Comparison of ENCODE assay signal across 8 mouse cellular contexts in the genomic region with DNA sequence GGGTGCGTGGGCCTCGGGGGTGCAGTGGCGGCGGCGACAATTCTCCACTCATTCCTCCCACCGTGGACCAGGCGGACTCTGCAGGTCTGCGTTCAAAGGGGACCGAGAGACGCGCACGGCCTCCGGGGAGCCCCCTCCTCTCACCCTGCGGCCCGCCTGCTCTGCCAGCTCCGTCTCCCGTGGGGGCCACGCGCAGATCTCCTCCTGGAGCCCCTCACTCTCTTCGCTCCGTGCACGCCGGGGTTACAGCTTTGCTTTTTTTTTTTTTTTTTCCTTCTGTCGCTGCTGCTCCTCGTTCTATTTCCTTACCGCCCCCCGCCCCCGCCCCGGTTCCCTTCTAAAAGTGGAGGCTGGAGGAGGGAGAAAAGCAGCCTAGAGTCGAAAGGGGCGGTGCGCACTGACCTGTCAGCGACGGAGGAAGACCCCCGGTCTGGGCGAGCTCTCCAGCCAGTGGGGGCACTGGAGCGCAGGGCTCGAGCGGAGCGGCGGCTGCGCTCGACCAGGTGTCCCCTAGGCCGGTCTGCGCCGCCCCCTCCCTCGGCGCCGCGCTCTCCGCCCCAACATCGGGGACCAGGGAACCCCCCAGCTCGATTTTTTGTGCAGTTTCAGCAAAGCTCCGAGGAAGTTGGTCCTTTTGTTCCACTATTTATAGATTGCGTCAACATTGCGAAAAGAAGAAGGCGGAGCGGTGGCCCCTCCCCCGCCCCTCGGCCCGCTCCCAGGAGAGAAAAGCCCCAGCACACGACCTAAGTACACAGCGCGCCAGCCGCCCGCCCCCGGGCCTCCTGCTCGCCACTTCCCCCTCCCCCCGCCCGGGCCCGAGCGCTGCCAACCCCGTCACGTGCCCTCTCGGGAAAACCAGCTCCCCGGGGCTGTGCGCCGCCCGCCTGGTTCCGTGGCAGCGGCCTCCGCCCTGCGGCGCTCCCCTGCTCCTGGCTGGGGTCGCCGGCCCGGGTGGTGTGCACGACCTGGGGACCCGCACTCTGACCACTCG.
DNase-seq lines count a peak whose midpoint lies in the region; ATAC-seq and TF ChIP-seq lines count a peak whose summit lies in the region.

No protein-coding gene starts in this region.

- no peaks in the 10 kb centered on the region for H3K9me3 ChIP-seq in hindbrain, embryonic 16.5 days (ENCODE audit: control insufficient read depth, low read length)

- peaks cover 10% of the 10 kb centered on the region for H3K27me3 ChIP-seq in hindbrain, embryonic 16.5 days (replicated peaks; ENCODE audit: control insufficient read depth, insufficient read depth, low read length)

- H3K4me2 ChIP-seq in hindbrain, embryonic 16.5 days (ENCODE audit: low read length): peak overlapping the region; percentile 91

- H3K36me3 ChIP-seq in hindbrain, embryonic 16.5 days (ENCODE audit: control insufficient read depth, insufficient read depth, low read length): no peaks in the 10 kb centered on the region
- peaks cover 1% of the 10 kb centered on the region; the same call in 1 of the 2 replicates for H3K36me3 ChIP-seq in macrophage (ENCODE audit: inconsistent target)

- intact Hi-C loops in left cerebral cortex, adult 2 months (cut with DNase I): loop anchor here (1.0 to 5.0 kb wide), 4 partner anchors 34 to 545 kb away; no protein-coding TSS in a partner anchor

- peak; percentile 80 for DNase-seq in ZHBTc4 (ENCODE audit: low read depth, low spot score)
- peak; percentile 83 to 92 for DNase-seq in cerebellum, postnatal 36 days
- DNase-seq in gastrocnemius, adult 18-20 months (ENCODE audit: low spot score): peak; percentile 90
- DNase-seq in left cerebral cortex, adult 2 months (ENCODE audit: extremely low spot score in 1 of 2, low spot score in 2 of 2): peak; percentile 82 to 84
- DNase-seq in right cerebral cortex, adult 2 months (ENCODE audit: low spot score in 2 of 2): peak; percentile 71 to 84
- peak; percentile 73 for DNase-seq in urinary bladder, postnatal 10 days (ENCODE audit: low spot score)

- peak; percentile 78 for ATAC-seq in hindbrain, embryonic 16.5 days

- H3K27ac ChIP-seq in hindbrain, embryonic 16.5 days (ENCODE audit: low read depth, low read length): peak overlapping the region; percentile 92
- H3K27ac ChIP-seq in left cerebral cortex, adult 2 months: peak overlapping the region; percentile 100
- H3K27ac ChIP-seq in macrophage: peak overlapping the region; percentile 94

- H3K4me3 ChIP-seq in hindbrain, embryonic 16.5 days (ENCODE audit: low read length): peak overlapping the region; percentile 89
- peak overlapping the region; percentile 61 for H3K4me3 ChIP-seq in left cerebral cortex, adult 2 months
- H3K4me3 ChIP-seq in macrophage (ENCODE audit: inconsistent target): peak overlapping the region; percentile 68

- WGBS in hindbrain, embryonic 16.5 days: under 1% methylated on average over 78 of the region's 90 CpGs
- under 1% methylated on average over 42 of the region's 90 CpGs for WGBS in macrophage (ENCODE audit: missing documents)

- peaks cover 45% of the 10 kb centered on the region for H3K79me2 ChIP-seq in macrophage (ENCODE audit: inconsistent target)

- H3K4me1 ChIP-seq in hindbrain, embryonic 16.5 days (ENCODE audit: control insufficient read depth, insufficient read depth, low read depth, low read length): peaks cover 14% of the 10 kb centered on the region

- TF ChIP-seq CTCF in left cerebral cortex, adult 2 months (IDR thresholded peaks at IDR 0.05): no peak; the same call in 1 of the 2 replicates

- H3K9ac ChIP-seq in hindbrain, embryonic 16.5 days (ENCODE audit: low read depth, low read length): peak overlapping the region; percentile 84

Comparison
In these comparisons a context has a peak if more than half of its experiments do, and no peak if none do; other contexts are left out.
1. Peak in every context shown above with its lines: DNase-seq, ATAC-seq, H3K4me3 ChIP-seq and H3K27ac ChIP-seq.